Mouse (Mus musculus) skeletal muscle tissue, adult 2 months (tissue): Measurements from ENCODE around the gene D130052B06Rik.

Experiments used
- DNase-seq: peaks from one replicate; pipeline ENCODE4 v3.0.0-alpha.2; 2012; ENCODE audit warnings: low read depth, low spot score

The D130052B06Rik gene

GRCm38 (mm10) chr11:33663599-33663998, 64.5 kb downstream of the D130052B06Rik start:
- DNase-seq: no peak

DNA sequence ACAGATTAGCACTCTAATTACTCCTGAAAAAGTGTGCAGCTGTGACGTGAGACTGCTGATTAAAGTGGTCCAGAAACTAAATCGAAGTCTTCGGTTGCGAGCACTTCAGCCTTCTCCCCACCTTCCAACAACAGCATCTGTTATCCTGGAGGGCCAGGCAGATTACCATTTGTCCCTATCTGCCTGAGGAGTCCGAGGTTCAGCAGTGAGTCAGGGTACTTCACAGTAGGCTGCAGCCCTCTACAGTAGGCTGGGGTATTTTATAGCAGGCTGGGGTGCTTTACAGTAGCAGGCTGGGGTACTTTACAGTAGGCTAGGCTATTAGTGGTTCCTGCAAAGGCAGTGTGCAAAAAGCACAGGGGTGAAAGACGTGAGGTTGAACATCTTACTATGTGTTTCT, 69.3 kb downstream of the D130052B06Rik start:
- no peak for DNase-seq

- no peak for DNase-seq
Measured at GRCm38 (mm10) chr11:33670105-33670965, 71.2 kb downstream of the D130052B06Rik start.
